Mouse (Mus musculus): Measurements from ENCODE around the gene Coro7. TPM values are rescaled to one million over a fixed set of nuclear protein-coding genes. Genes with fewer than 3 reads are reported as not detected.

Gene Coro7
- polyA plus RNA-seq, 1 experiment from 2014 or later: 27.2 TPM

DNA sequence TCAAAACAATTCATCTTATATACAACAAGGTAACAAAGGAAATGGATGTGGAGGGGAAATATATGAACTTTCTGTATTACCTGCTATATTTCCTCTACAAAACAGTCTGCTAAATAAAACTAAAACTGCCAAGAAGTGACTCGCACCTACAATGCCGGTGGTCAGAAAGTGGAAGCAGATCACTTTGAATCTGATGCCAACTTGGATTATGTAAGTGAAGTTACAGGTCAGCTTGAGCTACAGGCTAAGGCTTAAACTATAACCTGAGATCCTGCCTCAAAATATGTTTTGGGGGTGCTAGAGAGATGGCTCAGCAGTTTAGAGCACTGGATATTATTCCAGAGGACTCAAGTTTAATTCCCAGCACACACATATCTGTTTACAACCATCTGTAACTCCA lies 13.9 kb downstream of the Coro7 start:
- Histone ChIP-seq H3K27ac (no peak overlapping the region), H3K27me3 (ENCODE audit: control insufficient read depth, insufficient read depth, low read length) (no peaks in the 10 kb centered on the region), H3K4me1 (replicated peaks; ENCODE audit: control insufficient read depth, insufficient read depth, low read length) (no peaks in the 10 kb centered on the region), H3K36me3 (replicated peaks; ENCODE audit: control insufficient read depth, insufficient read depth) (peaks cover 72% of the 10 kb centered on the region), H3K9me3 (ENCODE audit: control insufficient read depth, low read length) (no peaks in the 10 kb centered on the region), H3K4me3 (replicated peaks; ENCODE audit: low read length) (no peak overlapping the region), H3K9ac (no peak overlapping the region), H3K4me2 (replicated peaks) (no peak overlapping the region)
- 98% methylated on average over 2 of the region's 2 CpGs for WGBS
- no peak for ATAC-seq (ENCODE audit: low FRiP score)
- no peak for DNase-seq (ENCODE audit: low spot score)

DNA sequence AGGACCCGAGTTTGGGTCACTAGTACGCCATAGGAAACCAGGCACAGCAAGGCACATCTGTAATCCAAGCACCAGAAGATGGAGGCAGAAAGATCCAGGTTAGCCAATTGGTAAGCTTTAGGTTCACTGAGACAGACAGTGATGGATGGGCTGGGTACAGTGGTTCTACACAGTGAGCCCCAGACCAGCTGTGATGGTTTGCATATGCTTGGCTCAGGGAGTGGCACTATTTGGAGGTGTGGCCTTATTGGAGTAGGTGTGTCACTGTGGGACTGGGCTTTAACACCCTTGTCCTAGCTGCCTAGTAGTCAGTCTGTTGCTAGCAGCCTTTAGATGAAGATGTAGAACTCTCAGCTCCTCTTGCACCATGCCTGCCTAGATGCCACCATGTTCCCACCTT lies 15.8 kb downstream of the Coro7 start:
- Histone ChIP-seq H3K27ac (no peak overlapping the region), H3K4me2 (replicated peaks) (no peak overlapping the region), H3K9ac (no peak overlapping the region), H3K36me3 (replicated peaks; ENCODE audit: control insufficient read depth, insufficient read depth) (peaks cover 61% of the 10 kb centered on the region), H3K27me3 (ENCODE audit: control insufficient read depth, insufficient read depth, low read length) (no peaks in the 10 kb centered on the region), H3K4me1 (replicated peaks; ENCODE audit: control insufficient read depth, insufficient read depth, low read length) (0 out of 2 replicates have a peak, but pooled peaks cover 6% of the 10 kb centered on the region), H3K9me3 (ENCODE audit: control insufficient read depth, low read length) (no peaks in the 10 kb centered on the region), H3K4me3 (replicated peaks; ENCODE audit: low read length) (no peak overlapping the region)
- WGBS: 84% methylated on average over 2 of the region's 2 CpGs
- DNase-seq (ENCODE audit: low spot score) (no peak), ATAC-seq (ENCODE audit: low FRiP score) (no peak)

DNA sequence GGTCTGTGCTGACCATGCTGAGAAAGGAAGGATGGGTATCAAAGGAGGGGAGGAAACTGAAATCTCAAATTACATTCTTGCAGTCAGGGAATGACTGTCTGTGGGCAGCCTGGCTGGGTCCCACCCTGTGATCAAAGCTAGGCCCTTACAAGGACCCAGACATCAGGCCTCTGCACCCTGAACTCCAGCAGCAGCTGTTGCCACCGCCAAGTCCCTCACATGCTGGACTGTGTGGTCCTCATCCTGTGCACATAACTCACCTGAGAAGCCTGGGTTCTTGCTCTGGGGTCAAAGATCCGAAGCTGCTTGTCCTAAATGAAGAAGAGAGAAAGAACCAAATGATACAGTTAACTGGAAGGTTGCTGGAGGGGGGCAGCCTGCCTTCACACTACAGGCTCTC lies 18.0 kb downstream of the Coro7 start:
- no peaks in the 10 kb centered on the region for H3K9me3 ChIP-seq (ENCODE audit: control insufficient read depth, low read length)
- no peak for ATAC-seq (ENCODE audit: low FRiP score)
- H3K27ac ChIP-seq: no peak overlapping the region
- no peak for DNase-seq (ENCODE audit: low spot score)
- no peaks in the 10 kb centered on the region for H3K27me3 ChIP-seq (ENCODE audit: control insufficient read depth, insufficient read depth, low read length)
- H3K4me2 ChIP-seq (replicated peaks): no peak overlapping the region
- H3K9ac ChIP-seq: no peak overlapping the region
- H3K4me1 ChIP-seq (replicated peaks; ENCODE audit: control insufficient read depth, insufficient read depth, low read length): 0 out of 2 replicates have a peak, but pooled peaks cover 8% of the 10 kb centered on the region
- WGBS: 70% methylated on average over 2 of the region's 2 CpGs
- H3K4me3 ChIP-seq (replicated peaks; ENCODE audit: low read length): no peak overlapping the region
- H3K36me3 ChIP-seq (replicated peaks; ENCODE audit: control insufficient read depth, insufficient read depth): peaks cover 49% of the 10 kb centered on the region

DNA sequence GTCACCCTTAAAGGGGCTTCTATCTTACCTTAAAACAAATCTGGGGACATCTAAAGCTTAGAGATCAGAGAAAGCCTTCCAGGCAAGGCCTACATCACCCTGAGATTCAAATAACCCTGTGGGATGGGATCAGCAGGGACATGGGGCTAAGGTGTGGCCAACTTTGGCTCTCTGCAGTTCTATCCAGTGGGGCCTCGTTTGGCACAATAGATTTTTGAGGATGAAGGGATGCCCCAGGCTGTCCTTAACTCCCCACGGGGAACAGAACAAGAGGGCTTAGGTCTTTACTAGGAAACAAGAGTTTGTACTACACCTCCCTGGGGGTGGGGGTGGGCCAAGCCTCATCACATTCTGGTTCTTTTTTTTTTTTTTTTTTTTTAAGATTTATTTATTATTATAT lies 20.3 kb downstream of the Coro7 start:
- 0 out of 2 replicates have a peak overlapping the region, but pooled peaks have one; percentile 38 for H3K27ac ChIP-seq
- 26% methylated on average over 2 of the region's 2 CpGs for WGBS

DNA sequence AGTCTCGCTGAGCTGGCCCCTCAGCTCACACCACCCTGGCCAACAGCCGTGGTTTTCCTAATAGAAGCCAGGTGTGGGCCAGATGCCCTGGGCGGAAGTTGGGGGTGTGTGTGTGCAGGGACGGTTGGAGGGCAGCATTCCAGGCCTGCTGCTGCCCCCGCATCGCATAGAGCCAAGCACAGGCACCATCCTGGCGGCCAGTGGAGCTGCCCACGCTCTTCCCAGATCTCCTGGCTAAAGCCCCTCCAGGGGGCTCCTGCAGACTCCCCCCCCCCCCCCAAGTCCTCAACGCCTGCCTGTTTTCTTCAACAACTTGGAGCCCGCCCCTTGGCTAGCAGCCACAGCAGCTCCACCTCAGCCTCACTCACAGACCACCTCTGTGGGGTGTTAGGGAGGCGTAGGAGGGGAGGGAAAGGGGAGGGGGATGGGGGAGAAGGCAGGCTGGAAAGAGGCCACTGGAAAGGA lies 20.8 kb downstream of the Coro7 start:
- Histone ChIP-seq H3K4me2 (replicated peaks) (no peak overlapping the region), H3K4me3 (replicated peaks; ENCODE audit: low read length) (no peak overlapping the region), H3K9me3 (ENCODE audit: control insufficient read depth, low read length) (no peaks in the 10 kb centered on the region), H3K9ac (no peak overlapping the region), H3K27me3 (ENCODE audit: control insufficient read depth, insufficient read depth, low read length) (no peaks in the 10 kb centered on the region), H3K27ac (peak overlapping the region; percentile 21; the same call in 1 of the 2 replicates), H3K4me1 (replicated peaks; ENCODE audit: control insufficient read depth, insufficient read depth, low read length) (0 out of 2 replicates have a peak, but pooled peaks cover 8% of the 10 kb centered on the region), H3K36me3 (replicated peaks; ENCODE audit: control insufficient read depth, insufficient read depth) (peaks cover 44% of the 10 kb centered on the region)
- WGBS: 23% methylated on average over 11 of the region's 11 CpGs
- ATAC-seq (ENCODE audit: low FRiP score) (peak; percentile 58; the same call in 1 of the 2 replicates), DNase-seq (ENCODE audit: low spot score) (no peak)

More for the DNA sequence above, 20.3 kb downstream of the Coro7 start:
- Histone ChIP-seq H3K27me3 (ENCODE audit: control insufficient read depth, insufficient read depth, low read length) (no peaks in the 10 kb centered on the region), H3K4me2 (replicated peaks) (no peak overlapping the region), H3K9ac (no peak overlapping the region), H3K4me3 (replicated peaks; ENCODE audit: low read length) (no peak overlapping the region), H3K9me3 (ENCODE audit: control insufficient read depth, low read length) (no peaks in the 10 kb centered on the region), H3K36me3 (replicated peaks; ENCODE audit: control insufficient read depth, insufficient read depth) (peaks cover 42% of the 10 kb centered on the region), H3K4me1 (replicated peaks; ENCODE audit: control insufficient read depth, insufficient read depth, low read length) (0 out of 2 replicates have a peak, but pooled peaks cover 8% of the 10 kb centered on the region)
- no peak for DNase-seq (ENCODE audit: low spot score)
- no peak for ATAC-seq (ENCODE audit: low FRiP score)

DNA sequence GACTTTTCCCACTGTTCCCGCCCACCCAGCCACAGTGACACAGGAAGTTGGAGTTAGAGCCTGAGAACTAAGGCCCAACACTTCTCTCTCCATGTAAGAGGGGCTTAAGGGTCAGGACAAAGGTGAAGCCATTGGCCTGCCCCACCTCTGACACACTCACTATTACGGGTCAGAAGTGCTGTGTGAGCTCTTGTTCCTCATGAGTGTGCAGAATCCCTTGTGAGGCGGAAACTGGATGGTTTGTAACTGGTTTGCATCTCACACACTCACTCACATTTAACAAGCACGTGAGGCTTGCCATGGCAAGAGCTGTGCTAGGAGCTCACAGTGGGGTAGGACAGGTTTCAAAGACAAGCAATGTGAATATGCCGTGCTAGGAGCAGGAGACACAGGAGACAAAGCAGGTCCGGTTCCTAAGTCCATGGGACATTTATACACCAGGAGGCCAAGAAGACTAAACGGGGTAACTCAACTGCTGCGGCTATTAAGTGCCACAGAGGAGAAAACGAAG lies 23.0 kb downstream of the Coro7 start:
- no peak overlapping the region for H3K4me3 ChIP-seq (replicated peaks; ENCODE audit: low read length)
- no peak overlapping the region for H3K9ac ChIP-seq
- 0 out of 2 replicates have a peak, but pooled peaks cover 8% of the 10 kb centered on the region for H3K4me1 ChIP-seq (replicated peaks; ENCODE audit: control insufficient read depth, insufficient read depth, low read length)
- no peak overlapping the region for H3K27ac ChIP-seq
- DNase-seq (ENCODE audit: low spot score) (no peak), ATAC-seq (ENCODE audit: low FRiP score) (no peak)
- no peaks in the 10 kb centered on the region for H3K27me3 ChIP-seq (ENCODE audit: control insufficient read depth, insufficient read depth, low read length)
- no peak overlapping the region for H3K4me2 ChIP-seq (replicated peaks)
- H3K9me3 ChIP-seq (ENCODE audit: control insufficient read depth, low read length): no peaks in the 10 kb centered on the region
- peaks cover 48% of the 10 kb centered on the region for H3K36me3 ChIP-seq (replicated peaks; ENCODE audit: control insufficient read depth, insufficient read depth)
- WGBS: 78% methylated on average over 9 of the region's 9 CpGs

DNA sequence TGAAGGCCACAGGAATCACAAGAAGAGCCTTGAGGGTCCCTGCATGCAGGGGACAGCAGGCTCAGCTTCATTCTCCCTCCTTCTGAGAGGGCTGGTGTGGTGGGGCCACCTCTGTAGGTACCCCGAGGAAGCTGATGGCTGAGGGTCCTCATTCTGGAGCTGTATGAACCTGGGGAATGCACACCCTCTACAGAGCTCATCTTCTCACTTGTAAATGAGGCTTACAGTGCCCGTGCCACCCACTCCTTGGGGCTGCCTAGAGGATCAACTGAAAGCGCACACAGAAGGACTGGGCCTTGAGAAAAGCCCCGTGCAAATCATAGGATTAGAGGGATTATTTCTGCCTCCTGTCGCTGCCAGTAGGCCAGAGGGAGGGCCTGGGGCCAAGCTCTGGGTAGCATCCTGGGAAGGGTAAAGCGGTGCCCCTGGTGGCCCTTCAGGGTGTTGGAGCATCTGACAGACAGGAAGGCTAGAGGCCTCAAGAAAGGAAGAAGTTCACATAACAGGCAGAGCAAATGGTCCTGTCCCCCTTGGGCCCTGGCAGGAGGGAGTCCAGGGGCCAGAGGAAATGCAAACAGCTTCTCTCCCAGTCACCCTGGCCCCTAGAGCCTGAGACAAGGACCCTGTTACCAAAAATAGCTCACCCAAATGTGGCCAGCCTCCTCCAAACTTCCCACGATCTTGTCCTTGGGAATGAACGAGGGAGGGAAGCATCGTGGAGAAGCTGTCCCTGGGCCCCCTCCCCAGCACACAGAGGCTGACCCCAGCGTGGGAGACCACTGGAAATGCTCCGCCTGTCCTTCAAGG lies 23.6 kb downstream of the Coro7 start:
- Histone ChIP-seq H3K9me3 (ENCODE audit: control insufficient read depth, low read length) (no peaks in the 10 kb centered on the region), H3K4me2 (replicated peaks) (no peak overlapping the region), H3K4me1 (replicated peaks; ENCODE audit: control insufficient read depth, insufficient read depth, low read length) (0 out of 2 replicates have a peak, but pooled peaks cover 8% of the 10 kb centered on the region), H3K27ac (no peak overlapping the region), H3K36me3 (replicated peaks; ENCODE audit: control insufficient read depth, insufficient read depth) (peaks cover 48% of the 10 kb centered on the region), H3K27me3 (ENCODE audit: control insufficient read depth, insufficient read depth, low read length) (no peaks in the 10 kb centered on the region), H3K4me3 (replicated peaks; ENCODE audit: low read length) (no peak overlapping the region), H3K9ac (no peak overlapping the region)
- ATAC-seq (ENCODE audit: low FRiP score) (no peak), DNase-seq (ENCODE audit: low spot score) (no peak)
- WGBS: 52% methylated on average over 11 of the region's 11 CpGs

DNA sequence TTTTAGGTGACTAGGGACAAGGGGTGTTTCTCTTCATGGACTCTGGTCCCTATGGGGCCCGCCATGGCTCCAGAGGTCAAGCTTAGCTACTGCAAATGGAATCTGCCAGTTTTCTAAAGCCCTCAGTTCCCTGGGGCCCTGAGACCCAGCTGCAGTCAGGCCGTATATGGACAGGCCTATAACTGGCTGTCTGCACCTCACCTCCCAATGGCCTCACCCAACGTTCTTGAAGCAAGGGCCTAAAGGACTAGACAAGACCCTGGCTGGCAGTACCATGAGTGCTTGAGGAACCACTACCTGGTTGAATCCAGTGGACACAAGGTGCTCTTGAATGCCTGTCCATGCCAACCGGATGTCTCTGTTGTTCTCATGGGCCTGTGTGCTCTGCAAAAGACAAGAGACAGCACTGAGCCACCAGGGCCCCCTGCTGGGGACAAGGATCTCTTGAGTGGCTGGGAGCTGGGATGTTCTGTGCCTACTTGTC lies 24.3 kb downstream of the Coro7 start:
- Histone ChIP-seq H3K27ac (no peak overlapping the region), H3K9ac (no peak overlapping the region), H3K4me2 (replicated peaks) (no peak overlapping the region), H3K4me3 (replicated peaks; ENCODE audit: low read length) (no peak overlapping the region), H3K27me3 (ENCODE audit: control insufficient read depth, insufficient read depth, low read length) (no peaks in the 10 kb centered on the region), H3K36me3 (replicated peaks; ENCODE audit: control insufficient read depth, insufficient read depth) (peaks cover 48% of the 10 kb centered on the region), H3K4me1 (replicated peaks; ENCODE audit: control insufficient read depth, insufficient read depth, low read length) (0 out of 2 replicates have a peak, but pooled peaks cover 8% of the 10 kb centered on the region), H3K9me3 (ENCODE audit: control insufficient read depth, low read length) (no peaks in the 10 kb centered on the region)
- WGBS: 71% methylated on average over 4 of the region's 4 CpGs
- DNase-seq (ENCODE audit: low spot score) (no peak), ATAC-seq (ENCODE audit: low FRiP score) (no peak)

DNA sequence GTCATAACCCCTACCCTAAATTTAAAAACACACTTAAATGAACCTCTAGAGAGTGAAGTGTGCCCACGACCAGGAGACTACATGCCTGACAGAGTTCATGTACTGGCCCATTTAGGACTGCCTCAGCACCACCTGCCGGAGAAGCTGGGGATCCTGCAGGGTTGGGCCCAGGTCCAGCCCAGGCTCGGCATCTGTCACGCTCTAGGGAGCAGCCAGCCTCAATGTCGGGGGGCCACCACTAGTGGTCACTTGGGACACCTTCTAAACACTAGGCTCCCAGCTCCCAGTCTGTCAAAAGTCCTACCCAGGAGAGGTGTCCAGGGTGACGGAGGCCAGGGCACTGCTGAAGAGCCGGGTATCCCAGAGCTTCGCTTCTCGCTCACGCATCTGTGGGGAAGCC lies 24.9 kb downstream of the Coro7 start:
- DNase-seq (ENCODE audit: low spot score) (no peak), ATAC-seq (ENCODE audit: low FRiP score) (no peak)
- Histone ChIP-seq H3K4me1 (replicated peaks; ENCODE audit: control insufficient read depth, insufficient read depth, low read length) (0 out of 2 replicates have a peak, but pooled peaks cover 8% of the 10 kb centered on the region), H3K36me3 (replicated peaks; ENCODE audit: control insufficient read depth, insufficient read depth) (peaks cover 53% of the 10 kb centered on the region), H3K9me3 (ENCODE audit: control insufficient read depth, low read length) (no peaks in the 10 kb centered on the region), H3K4me2 (replicated peaks) (no peak overlapping the region), H3K27me3 (ENCODE audit: control insufficient read depth, insufficient read depth, low read length) (no peaks in the 10 kb centered on the region), H3K9ac (no peak overlapping the region), H3K4me3 (replicated peaks; ENCODE audit: low read length) (no peak overlapping the region), H3K27ac (no peak overlapping the region)
- whole genome bisulfite sequencing: 81% methylated on average over 10 of the region's 10 CpGs
